ENCODE assay signal across 22 mouse cellular contexts in the genomic region with DNA sequence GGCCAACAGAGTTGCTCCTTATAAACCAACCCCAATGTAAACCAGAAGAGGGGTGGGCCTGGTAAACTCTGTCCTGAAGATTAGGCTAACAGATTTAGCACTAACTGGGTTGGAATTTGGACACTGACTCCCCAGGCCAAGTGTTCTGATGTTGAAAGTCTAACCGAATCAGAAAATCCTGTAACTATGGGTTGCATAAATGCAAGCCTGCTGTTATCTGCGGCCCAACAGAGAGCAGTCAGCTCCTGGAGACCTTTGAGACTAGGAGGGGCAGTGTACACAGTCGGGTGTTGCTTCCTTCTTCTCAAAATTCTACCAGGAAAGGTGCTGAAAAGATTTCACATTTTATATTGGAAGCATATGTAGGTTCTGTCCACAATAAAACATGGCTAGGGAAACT. TPM values are rescaled to one million over a fixed set of nuclear protein-coding genes. Genes with fewer than 3 reads are reported as not detected.
DNase-seq lines count a peak whose midpoint lies in the region; ATAC-seq lines count a peak whose summit lies in the region.
"Had no signal": no experiment of that assay in that cellular context is flagged by ENCODE, and none has a peak within 500 bp of the region (broad histone marks: within the 10 kb centered on the region; RNA-seq: fewer than 3 reads in every experiment).

No protein-coding gene starts in this region.

- peak overlapping the region; percentile 59; the same call in 1 of the 2 replicates for H3K27ac ChIP-seq in intestine, embryonic 14.5 days (ENCODE audit: low read depth)
- peak overlapping the region; percentile 77 for H3K27ac ChIP-seq in stomach, embryonic 14.5 days (ENCODE audit: low read length)
- H3K27ac ChIP-seq: gastrocnemius, adult 2 months; hindbrain, embryonic 14.5 days; layer of hippocampus, adult 2 months had no signal

- peak; percentile 51 for DNase-seq in kidney, adult 11 months
- no peak for DNase-seq in kidney, postnatal 10 days
- no peak for DNase-seq in intestine, embryonic 14.5 days (ENCODE audit: low spot score)
- peak; percentile 37 for DNase-seq in kidney, postnatal 14 days
- no peak for DNase-seq in spleen, adult 12 weeks (ENCODE audit: low spot score)
- no peak for DNase-seq in heart, adult 9 months (ENCODE audit: low spot score in 2 of 2)
- DNase-seq: cerebellum, postnatal 10 days; embryo, embryonic 11 days; gastrocnemius, adult 2 months; heart, postnatal 14 days; thymus, adult 2 months had no signal

- H3K4me1 ChIP-seq in intestine, embryonic 14.5 days (replicated peaks; ENCODE audit: control insufficient read depth, insufficient read depth, low read length), result no peaks in the 10 kb centered on the region
- no peaks in the 10 kb centered on the region for H3K4me1 ChIP-seq in stomach, embryonic 14.5 days (ENCODE audit: control insufficient read depth, insufficient read depth, low read length)

- 68% methylated on average over 3 of the region's 3 CpGs for WGBS in intestine, embryonic 14.5 days
- WGBS in stomach, embryonic 14.5 days, result 71% methylated on average over 3 of the region's 3 CpGs

- H3K9ac ChIP-seq in intestine, embryonic 14.5 days (ENCODE audit: low read length), result no peak overlapping the region
- no peak overlapping the region for H3K9ac ChIP-seq in stomach, embryonic 14.5 days (replicated peaks; ENCODE audit: low read depth, low read length)
- H3K9ac ChIP-seq: hindbrain, embryonic 14.5 days had no signal

- no peaks in the 10 kb centered on the region for H3K27me3 ChIP-seq in intestine, embryonic 14.5 days (replicated peaks; ENCODE audit: control insufficient read depth, insufficient read depth, low read length)
- no peaks in the 10 kb centered on the region for H3K27me3 ChIP-seq in stomach, embryonic 14.5 days (ENCODE audit: control insufficient read depth, insufficient read depth, low read length)
- H3K27me3 ChIP-seq: CH12.LX had no signal

- no peaks in the 10 kb centered on the region for H3K9me3 ChIP-seq in intestine, embryonic 14.5 days (ENCODE audit: control insufficient read depth, low read length)
- no peaks in the 10 kb centered on the region for H3K9me3 ChIP-seq in stomach, embryonic 14.5 days (ENCODE audit: control insufficient read depth, low read depth, low read length)

- 0 out of 2 replicates have a peak overlapping the region, but pooled peaks have one; percentile 5 for H3K4me2 ChIP-seq in intestine, embryonic 14.5 days (ENCODE audit: low read length)
- no peak overlapping the region; the same call in 1 of the 2 replicates for H3K4me2 ChIP-seq in stomach, embryonic 14.5 days (replicated peaks; ENCODE audit: low read depth, low read length)
- H3K4me2 ChIP-seq: hindbrain, embryonic 14.5 days; midbrain, embryonic 11.5 days had no signal

- no peaks in the 10 kb centered on the region for H3K36me3 ChIP-seq in intestine, embryonic 14.5 days (ENCODE audit: control insufficient read depth, insufficient read depth, low read length)
- no peaks in the 10 kb centered on the region for H3K36me3 ChIP-seq in stomach, embryonic 14.5 days (ENCODE audit: control insufficient read depth, insufficient read depth, low read length)

- no peak; the same call in 1 of the 2 replicates for ATAC-seq in intestine, embryonic 14.5 days (replicated peaks; ENCODE audit: low FRiP score, low TSS enrichment, low read depth)
- peak; percentile 68 for ATAC-seq in stomach, embryonic 14.5 days (ENCODE audit: insufficient number of reproducible peaks, insufficient read depth, low FRiP score, low read depth)
- ATAC-seq in erythroblast, adult 5-6 weeks (replicated peaks; ENCODE audit: low FRiP score, poor library complexity, severe bottlenecking), result no peak
- ATAC-seq: forebrain, embryonic 14.5 days had no signal

- H3K4me3 ChIP-seq in intestine, embryonic 14.5 days (ENCODE audit: low read depth, low read length), result no peak overlapping the region
- H3K4me3 ChIP-seq in stomach, embryonic 14.5 days (ENCODE audit: low read depth, low read length), result no peak overlapping the region
- H3K4me3 ChIP-seq: gastrocnemius, adult 2 months; layer of hippocampus, adult 2 months; myocyte had no signal

RNA-seq across cellular contexts. Expression of gene 9130230L23Rik, which starts 39.8 kb away (rescaled TPM):
- polyA plus RNA-seq in intestine, embryonic 14.5 days (2014; fragmentation: Nextera tagmentation; extraction: Ambion mirVana), result 1.4 and 1.9 TPM in 2 replicates
- polyA plus RNA-seq in stomach, embryonic 14.5 days (2014; fragmentation: Nextera tagmentation; extraction: Ambion mirVana), result 2.2 and 3.0 TPM in 2 replicates
- total RNA-seq in erythroblast, adult 5-6 weeks (2015; ENCODE audit: low replicate concordance), result not detected in 2 replicates
- total RNA-seq in erythroblast, adult 5-6 weeks (2017; ENCODE audit: low replicate concordance), result not detected in 2 replicates
- total RNA-seq: heart, adult 8-10 months; heart, postnatal 14 days; layer of hippocampus, adult 2 months; left cerebral cortex, adult 18-20 months had no signal
- polyA plus RNA-seq: forebrain, embryonic 14.5 days; hindbrain, embryonic 14.5 days; limb, embryonic 11.5 days; midbrain, embryonic 11.5 days had no signal

Comparison
In these comparisons a context has a peak if more than half of its experiments do, and no peak if none do; other contexts are left out.
1. DNase-seq: peak in kidney, adult 11 months (single experiment) and kidney, postnatal 14 days (single experiment); none in kidney, postnatal 10 days (single experiment), intestine, embryonic 14.5 days (single experiment), spleen, adult 12 weeks (single experiment) and heart, adult 9 months (0 of 2).